Mouse (Mus musculus) layer of hippocampus, adult 9-11 months (tissue): ENCODE data around the gene Sel1l3.
A peak's percentile ranks its signal among the peaks of the same experiment; 100 is the strongest.

Source experiments
- DNase-seq: peaks from one replicate; pipeline ENCODE4 v3.0.0; 2022

Gene Sel1l3

DNA sequence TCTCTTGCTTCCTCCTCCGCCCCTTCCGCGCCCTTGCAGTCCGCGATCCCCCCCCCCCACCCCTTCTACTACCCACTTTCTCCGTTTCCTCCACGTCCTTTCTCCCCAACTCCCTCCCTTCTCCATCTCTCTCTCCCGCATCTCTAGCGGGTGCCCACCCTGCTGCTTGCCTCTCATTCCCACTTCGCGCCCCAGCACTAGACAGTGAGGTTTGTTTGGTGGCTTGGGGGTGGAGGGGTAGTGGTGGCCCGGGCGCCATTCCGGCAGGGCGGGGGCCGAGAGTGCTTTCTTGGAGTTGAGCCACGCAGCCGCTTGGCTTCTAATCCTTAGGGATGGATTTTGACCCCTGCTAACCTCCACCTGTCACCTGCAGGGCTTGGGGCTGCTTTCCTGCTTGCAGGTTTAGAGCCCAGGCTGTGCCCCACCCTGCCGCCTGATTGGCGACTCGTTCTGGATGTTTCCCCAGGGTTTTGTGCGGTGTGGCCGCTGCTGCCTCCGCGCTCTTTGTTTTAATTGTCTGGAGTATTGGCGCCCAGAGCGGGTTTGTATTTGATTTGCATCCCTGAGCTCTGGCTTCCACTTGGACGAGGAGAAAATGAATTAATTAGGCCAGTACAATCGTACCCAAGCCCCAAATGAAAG, at the start of gene Sel1l3:
Gene Sel1l3 (minus strand): TSS at position 217 of the 642 bp plus-strand sequence.
- DNase-seq = no peak

DNA sequence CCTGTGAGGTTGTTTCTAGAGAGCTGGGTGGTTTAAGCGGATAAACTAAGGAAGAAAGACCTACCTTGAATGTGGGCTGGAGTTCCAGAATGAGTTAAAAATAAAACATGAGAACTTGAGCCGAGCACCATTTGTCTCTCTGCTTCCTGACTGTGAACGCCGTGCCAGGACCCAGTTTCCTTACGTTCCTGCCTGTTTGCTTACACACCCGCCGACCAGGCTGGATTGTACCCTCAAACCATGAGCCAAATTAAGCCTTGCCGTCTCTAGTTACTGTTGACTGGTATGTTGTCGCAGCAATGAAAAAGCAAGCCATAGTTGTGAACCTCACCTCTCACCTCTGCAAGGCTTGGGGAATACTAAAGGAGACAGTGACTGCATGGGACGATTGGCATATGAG, 48.3 kb upstream of the Sel1l3 start:
- no peak for DNase-seq

DNA sequence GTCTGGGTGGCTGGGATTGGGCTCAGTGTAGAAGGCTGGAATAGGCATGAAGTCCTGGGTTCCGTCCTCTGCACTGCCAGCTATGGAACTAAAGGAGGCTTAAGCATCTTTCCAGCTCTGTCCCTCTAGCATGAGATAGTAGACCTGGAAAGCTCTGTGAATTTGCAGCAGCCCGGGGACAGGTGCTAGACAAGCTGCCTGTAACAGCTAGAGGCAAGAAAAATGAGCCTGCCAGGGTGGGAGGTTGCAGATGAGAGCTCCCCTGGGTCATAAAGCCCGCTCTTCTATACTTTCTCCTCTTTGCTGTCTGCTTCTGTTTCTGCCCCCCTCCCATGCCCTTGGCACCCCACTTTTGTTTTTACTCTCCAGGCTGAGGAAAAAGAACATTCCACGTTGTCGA, 46.2 kb upstream of the Sel1l3 start:
- no peak for DNase-seq

DNA sequence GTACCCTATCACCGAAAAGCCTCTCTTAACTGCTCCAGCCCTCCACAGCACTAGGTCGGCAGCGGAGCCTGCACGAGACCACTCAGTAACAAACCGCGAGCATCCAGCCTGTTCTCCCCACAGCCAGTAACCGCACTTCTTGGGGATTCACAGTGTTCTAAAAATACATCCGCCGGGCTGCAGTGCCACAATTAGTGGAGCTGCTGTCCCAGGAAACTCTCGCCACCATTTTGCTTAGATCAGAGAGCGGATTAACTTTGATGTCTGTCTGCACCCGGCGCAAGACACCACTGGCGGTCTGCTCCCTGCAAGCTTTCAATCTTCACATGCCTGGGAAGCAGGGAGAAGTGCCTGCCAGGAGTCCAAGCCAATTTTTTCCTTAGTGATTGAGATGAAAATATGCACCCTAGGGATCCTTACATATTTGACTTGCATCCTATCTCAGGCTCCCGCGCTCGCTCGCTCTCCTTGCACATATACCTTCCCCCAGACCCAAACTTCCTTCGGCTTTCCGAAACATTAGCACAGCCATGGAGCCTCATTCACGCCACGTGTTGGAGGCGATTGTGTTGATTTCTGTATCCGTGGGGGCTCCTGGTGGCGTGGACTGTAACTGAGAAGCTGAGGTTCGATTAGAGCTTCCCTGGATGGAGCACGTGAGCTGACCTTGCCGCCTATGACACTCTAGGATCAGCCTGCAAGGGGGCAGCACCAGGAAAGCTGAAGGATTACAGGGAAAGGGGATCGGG, 44.5 kb upstream of the Sel1l3 start:
- DNase-seq = no peak

DNA sequence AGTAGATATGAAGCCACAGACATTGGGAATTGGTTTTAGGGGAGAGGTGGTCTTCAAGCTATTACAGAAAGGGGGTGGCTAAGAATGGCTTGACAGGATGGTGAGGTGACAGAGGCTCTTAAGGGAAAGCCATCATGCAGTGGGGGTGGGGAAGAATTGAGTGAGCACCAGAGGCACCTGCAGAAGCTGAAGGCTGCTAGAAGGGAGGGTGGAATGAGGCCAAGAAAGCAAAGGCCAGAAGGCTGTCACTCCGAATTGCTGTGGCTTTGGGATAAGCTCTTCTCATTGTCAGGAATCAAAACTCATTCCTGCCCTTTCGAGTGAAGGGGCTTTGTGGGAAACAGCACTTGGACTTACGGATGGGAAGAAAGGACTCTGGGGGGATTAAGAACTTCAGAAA, 41.1 kb upstream of the Sel1l3 start:
- no peak for DNase-seq

DNA sequence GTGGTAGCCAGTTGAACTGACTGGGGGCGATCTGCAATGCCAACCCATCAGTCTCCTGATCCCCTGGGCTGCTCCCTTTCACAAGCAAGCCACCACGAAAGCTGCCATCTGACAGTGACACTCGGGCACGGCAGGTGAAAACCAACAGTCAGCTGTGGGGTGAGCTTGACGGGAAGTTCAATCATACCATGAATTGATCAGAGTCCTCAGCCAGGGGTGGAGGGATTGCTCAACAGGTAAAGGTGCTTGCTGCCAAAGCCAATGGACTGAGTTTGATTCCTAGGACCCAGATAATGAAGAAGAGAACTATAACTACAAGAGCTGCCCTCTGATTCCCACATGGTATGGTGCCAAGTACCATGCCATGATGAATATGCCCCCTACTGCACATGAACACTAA, 40.4 kb upstream of the Sel1l3 start:
- DNase-seq = no peak

DNA sequence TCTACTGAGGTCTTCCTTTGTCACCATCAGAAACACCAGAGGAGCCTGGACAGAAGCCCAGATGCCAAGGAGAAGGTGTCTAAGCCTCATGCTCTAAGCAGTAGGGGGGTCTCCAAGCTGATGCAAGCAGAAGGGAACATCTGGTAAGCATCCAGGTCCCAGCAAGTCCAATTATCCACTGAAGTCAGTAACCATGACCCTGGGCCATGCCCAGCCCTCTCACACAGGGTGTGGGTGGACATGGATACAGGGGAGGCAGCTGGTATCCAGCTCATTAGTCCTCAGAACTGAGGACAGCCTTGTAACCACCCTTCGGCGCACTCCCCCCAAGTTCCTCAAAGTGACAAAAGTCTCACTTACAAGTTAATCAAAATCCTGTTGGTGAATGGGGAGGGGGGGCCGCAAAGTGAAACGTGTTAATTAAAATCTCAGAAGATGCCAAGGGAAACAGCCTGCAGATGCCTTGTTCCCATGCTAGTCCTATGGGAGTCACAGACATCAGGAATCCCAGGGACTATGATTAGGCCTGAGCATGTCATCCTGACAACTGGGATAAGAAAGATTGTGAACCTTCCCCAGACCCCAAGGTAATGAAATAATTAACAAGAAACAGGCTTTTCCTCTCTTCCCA, 35.8 kb upstream of the Sel1l3 start:
- no peak for DNase-seq

DNA sequence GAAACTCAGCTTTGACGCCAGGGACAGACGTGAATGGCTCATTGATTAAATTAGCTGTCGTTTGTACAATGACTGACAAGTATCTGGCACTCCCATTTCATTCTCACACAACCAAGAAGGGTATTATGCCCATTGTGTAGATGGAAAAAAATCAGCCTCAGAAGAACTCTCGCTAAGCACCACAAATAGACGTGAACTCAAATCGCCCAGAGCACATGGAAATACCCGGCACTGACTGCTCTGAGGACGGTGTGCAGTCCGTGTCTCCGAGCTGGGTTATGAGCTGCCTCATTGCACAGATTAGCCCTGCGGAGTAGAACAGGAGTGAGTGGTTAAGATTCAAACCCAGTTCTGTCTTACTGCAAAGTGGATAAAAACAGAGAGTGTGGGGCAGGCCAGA, 34.8 kb upstream of the Sel1l3 start:
- DNase-seq = no peak

DNA sequence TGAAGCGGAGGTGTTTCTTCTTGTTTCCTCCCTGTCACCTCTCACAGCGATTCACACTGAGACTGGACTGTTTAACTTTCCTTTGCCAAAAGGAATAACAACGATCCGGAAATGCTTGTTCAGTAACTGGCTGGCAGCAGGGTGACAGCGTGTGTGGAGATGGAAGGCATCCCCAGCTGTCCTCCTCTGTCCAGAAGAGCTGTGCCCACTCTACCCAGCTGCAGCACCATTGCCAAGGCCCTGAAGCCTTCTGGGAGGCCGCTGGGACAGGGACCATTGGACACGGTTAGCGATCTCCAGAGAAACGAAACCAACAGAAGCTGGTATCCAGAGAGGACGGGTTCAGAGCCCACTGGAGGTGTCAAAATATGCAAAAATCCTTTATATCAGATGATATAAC, 30.2 kb upstream of the Sel1l3 start:
- no peak for DNase-seq

DNA sequence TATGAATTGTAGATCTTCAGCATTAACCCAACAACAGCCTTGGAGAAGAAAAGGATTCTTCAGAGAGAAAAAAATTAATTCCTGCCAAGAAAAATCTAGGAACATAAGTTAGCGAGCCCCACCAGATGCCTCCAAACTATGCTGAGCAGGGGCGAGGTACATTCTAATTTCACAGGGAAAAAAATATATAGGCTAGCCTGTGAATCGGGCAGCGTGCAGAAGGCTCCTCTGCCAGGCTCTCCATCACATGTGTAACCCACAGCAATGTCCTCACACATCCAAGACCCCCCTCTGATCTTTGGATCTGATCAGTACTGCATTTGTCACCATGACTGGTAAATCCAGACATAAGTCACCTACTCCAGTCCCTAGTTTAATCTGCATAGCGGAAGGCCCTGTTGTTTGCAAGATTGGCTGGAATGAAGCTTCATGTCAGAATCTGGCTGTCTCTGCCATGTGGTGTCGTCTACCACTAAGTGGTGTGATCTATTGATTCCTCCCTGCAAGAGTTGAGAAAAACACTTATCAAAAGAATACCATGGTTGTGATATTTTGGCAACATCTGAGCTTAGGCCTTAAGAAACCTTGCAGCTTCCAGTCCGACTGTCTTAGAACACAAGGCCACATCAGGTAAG, 29.3 kb upstream of the Sel1l3 start:
- peak; percentile 41 for DNase-seq

DNA sequence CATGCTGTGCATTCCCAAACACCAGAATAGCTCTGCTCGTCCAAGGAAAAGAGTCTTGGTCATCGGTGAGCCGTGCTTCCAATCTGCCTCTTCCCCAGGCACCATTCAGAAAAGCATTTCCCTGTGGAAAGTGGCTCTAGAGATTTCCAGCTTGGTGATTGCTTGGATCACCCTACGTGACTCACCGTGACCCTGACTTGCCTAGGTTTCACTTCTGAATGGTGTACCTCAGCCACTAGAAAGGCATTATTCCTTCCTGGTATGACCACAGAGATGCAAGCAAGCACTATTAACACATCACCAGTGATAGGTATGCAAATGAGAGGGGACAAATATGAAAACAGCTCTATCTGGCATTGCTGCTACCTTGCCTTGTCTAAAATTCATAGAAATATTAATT, 28.2 kb upstream of the Sel1l3 start:
- DNase-seq = no peak

DNA sequence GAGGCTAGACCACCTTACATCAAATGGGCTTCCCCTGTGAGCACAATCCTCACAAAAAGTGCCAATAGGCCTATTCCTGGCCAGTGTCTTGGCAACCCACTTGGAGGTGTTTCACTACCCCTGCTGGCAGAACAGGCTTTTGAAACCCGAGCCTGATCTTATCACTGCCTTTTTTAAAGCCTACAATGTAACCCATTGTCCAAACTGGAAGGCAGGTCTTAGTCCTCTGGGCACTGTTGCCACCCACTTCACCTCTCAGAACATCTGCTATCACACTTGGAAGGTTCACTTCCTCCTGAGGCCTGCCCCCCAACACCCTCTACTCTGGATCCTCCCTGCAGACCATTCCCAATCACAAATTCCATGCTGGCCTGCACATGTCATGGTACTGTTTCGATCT, 27.4 kb upstream of the Sel1l3 start:
- no peak for DNase-seq

DNA sequence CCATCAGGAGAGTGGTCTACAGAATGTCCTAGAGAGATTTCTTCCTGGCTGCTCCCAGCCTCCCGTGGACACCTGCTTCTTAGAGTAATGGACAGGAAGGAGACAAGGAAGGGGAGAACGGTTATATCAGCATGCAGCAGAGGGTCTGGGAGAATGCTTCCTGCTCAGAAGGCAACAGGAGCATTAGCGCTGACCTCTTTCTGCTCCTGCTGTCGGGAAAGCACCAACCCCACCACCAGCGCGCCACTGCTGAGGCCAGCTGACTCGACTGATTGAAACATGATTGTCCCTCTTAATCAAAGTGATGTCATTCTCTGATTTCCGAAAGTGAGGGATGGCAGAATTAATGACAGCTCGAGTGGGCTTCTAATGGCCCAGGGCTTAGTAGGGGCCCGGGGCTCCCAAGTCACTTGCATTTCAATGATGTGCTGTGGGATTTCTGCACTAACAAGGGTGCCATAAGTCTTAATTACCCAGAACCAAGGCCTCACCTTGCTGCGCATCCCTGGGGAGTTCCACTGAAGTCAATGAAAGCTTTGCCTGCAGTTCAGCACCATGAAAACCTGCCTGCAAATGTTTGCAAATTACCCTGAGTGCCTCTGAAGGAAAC, 26.2 kb upstream of the Sel1l3 start:
- DNase-seq = no peak

DNA sequence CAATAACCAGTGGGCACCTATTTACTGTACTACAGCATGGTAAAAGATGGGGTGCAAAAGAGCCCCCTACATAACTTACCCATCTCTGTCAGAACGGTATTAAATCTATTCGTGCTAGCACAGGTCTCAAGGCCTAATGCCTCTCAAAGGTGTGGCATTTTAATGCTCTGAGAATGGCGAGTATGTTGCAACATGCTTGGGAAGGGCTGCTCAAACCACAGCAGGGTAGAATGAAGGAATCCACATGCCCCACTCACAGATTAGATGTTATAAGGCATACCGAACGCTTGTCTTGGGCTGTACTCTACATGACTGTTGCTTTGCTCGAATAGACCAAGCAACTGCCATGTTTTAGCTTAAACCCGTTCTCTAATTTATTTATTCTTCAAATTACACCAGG, 25.5 kb upstream of the Sel1l3 start:
- no peak for DNase-seq

DNA sequence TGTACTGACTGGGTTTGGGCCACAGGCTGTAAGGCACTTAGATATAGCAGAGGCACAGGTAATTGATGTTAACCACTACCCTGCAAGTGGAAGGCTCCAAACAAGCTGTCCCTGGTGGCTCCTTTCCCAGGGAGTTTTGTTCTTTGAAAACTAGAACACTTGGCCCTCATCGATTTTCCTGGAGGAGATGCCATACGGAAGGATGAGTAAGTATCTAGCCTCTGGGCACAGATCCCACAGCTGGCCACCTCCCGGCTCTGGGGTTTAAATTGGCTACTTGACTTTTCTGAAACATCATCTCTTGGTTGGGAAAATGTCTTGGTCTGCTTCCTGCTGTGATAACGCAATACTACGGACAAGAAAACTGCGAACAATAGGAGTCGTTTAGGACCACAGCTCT, 25.0 kb upstream of the Sel1l3 start:
- no peak for DNase-seq

DNA sequence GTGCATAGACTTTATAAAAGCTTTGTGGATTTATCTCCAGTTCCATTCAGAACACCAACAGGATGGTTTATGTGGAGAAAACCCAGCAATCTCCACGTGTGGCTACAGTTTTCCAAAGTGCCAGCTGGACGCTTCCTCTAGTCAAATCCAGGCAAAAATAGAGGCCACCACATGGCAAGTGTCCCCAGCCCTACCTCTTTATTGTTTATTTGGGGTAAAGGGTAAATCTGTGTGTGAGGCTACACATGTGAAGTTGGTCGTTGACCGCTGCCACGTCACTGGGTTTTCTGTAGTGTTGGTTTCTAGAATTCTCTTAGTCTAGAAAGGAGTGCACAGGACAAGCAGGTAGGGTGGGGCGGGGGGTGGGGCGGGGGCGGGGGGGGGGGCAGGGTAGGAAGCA, 23.0 kb upstream of the Sel1l3 start:
- no peak for DNase-seq

DNA sequence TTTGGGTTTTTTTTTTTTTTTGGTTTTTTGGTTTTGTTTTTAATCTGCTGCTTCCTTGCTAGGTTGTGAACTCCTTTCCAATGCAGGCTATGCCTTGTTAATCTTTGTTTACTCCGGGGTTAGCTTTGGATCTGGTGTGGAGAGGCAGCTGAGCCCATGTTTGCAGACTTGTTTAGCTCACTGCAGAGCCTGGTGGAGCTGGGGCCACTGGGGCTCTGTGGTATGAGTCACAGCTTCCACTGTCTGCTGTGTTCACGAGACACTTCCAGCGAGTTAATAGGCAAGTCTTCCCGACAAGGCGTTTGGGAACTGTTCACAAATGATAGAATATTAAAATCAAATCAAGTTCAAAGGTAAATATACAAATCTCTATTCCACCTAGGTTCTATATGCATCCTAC, 22.4 kb upstream of the Sel1l3 start:
- DNase-seq = peak; percentile 73

DNA sequence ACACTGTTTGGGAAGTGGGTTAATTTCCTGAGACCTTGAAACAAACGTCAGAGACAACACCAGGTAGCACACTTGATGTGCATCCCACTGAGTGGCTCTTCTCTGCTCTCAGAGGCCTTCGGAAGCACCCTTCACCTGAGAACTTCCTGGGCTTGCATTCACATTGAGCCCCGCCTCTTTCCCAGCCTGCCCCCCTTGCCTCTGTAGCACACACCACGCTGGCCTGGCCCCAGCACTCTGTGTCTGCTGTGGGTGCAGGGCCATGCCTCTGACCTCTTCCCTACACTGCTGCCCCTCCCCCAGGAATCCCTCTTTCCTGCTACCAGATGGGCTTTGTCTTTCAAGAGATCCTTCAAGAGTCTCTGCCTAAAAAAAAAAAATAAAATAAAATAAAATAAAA, 21.8 kb upstream of the Sel1l3 start:
- no peak for DNase-seq

DNA sequence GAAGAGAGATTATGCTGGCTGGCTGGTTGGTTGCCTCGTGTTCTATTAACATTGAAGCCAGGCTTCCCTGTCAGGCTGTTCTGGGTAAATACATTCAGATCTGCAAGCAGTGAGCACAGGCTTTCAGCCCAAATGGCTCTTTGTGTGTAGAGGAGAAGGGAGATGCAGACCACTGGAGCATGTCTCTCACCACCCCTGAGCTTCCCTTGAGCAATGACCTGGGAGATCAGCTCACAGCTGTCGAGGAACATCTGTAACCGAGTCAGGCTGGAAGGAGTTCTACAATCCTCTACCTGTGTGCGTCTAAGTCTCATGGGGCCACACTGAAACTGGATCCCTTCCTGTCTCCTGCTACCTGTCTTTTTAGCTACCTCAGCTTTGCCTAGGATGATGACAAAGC, 16.8 kb upstream of the Sel1l3 start:
- no peak for DNase-seq

DNA sequence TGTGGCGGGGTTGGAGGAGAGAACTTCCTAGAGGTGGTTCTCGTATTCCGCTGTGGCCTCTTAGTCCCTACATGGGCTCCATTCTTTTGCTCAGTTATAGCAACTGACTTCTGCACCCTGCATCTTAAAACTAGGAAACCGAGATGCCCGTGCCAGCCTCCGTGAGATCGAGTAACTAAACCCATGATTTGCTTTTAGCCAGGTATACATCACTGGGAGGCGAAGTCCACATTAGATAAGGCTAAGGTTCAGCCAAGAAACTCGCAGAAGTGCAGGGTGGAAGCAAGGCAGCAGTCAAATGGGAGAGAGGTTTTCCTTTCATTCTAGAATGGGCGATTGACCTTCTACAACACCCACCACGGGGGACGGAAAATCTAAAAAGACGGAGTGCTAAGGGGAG, 11.7 kb upstream of the Sel1l3 start:
- DNase-seq = no peak

DNA sequence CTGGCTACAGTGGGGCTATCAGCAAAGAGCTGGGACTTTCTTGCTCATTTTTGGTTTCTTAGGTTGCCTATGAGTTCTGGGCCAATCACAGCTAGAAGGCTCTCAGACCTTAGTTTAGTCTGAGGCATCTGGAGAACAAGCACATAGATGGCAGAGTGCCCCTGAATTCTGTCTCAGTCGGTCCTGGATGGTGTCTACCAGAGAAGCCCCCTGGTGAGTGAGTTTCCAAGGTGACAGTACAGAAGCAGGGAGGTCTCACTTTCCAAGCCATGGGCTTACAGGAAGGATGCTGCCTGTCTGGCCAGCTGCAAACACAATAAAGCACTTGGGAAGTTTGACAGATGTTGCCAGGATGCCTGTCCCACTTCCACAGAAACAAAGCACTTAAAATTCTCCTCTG, 1.1 kb upstream of the Sel1l3 start:
- DNase-seq = no peak

DNA sequence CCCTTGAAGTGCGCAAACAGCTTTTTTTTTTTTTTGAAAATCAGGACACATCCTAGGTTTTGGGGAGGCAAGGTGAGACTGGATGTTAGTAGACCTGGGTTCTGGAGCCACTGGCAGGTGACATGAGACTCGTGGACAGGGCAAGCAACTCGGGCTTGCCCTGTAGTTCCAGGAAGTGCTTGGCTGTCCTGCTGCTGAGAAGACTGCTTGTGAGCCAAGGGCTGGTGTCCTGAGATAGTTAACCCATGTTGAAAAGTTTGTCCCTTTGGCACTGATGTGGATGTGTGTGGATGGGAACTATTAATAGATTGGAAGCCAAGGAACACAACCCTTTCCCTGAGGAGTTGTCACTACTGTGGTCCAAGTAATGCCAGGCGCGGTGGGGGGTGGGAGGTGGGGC, 635 bp upstream of the Sel1l3 start:
- DNase-seq = no peak
